Mouse (Mus musculus): ENCODE data around the gene Cacna2d1. TPM values are rescaled to one million over a fixed set of nuclear protein-coding genes. Genes with fewer than 3 reads are reported as not detected.

The Cacna2d1 gene
- polyA plus RNA-seq, 1 experiment from 2014 or later = 15.2 TPM

- Histone ChIP-seq H3K4me1 (no peaks in the 10 kb centered on the region), H3K4me2 (no peak overlapping the region), H3K27me3 (replicated peaks) (no peaks in the 10 kb centered on the region), H3K4me3 (replicated peaks) (no peak overlapping the region), H3K9ac (no peak overlapping the region), H3K9me3 (no peaks in the 10 kb centered on the region), H3K27ac (no peak overlapping the region), H3K36me3 (no peaks in the 10 kb centered on the region)
- WGBS = 57% methylated on average over 2 of the region's 2 CpGs
- no peak for ATAC-seq (ENCODE audit: insufficient read depth, low FRiP score, low read depth)
Measured at GRCm38 (mm10) chr5:16082253-16082652, 147.8 kb downstream of the Cacna2d1 start.

GRCm38 (mm10) chr5:16086979-16087902 is 152.8 kb downstream of the Cacna2d1 start:
- H3K4me1 ChIP-seq = no peaks in the 10 kb centered on the region
- ATAC-seq (ENCODE audit: insufficient read depth, low FRiP score, low read depth) = no peak
- H3K27ac ChIP-seq = no peak overlapping the region
- H3K9ac ChIP-seq = no peak overlapping the region
- 71% methylated on average over 10 of the region's 10 CpGs for whole genome bisulfite sequencing
- no peaks in the 10 kb centered on the region for H3K36me3 ChIP-seq
- H3K4me3 ChIP-seq (replicated peaks) = no peak overlapping the region
- no peaks in the 10 kb centered on the region for H3K27me3 ChIP-seq (replicated peaks)
- no peaks in the 10 kb centered on the region for H3K9me3 ChIP-seq
- H3K4me2 ChIP-seq = no peak overlapping the region

GRCm38 (mm10) chr5:16087995-16088394 is 153.5 kb downstream of the Cacna2d1 start:
- Histone ChIP-seq H3K27me3 (replicated peaks) (no peaks in the 10 kb centered on the region), H3K4me1 (no peaks in the 10 kb centered on the region), H3K4me3 (replicated peaks) (no peak overlapping the region), H3K9ac (no peak overlapping the region), H3K36me3 (no peaks in the 10 kb centered on the region), H3K9me3 (no peaks in the 10 kb centered on the region), H3K4me2 (no peak overlapping the region), H3K27ac (no peak overlapping the region)
- 78% methylated on average over 2 of the region's 2 CpGs for WGBS
- no peak for ATAC-seq (ENCODE audit: insufficient read depth, low FRiP score, low read depth)

GRCm38 (mm10) chr5:16092540-16092939 is 158.0 kb downstream of the Cacna2d1 start:
- no peak overlapping the region for H3K9ac ChIP-seq
- H3K27ac ChIP-seq = no peak overlapping the region
- H3K9me3 ChIP-seq = no peaks in the 10 kb centered on the region
- H3K4me2 ChIP-seq = no peak overlapping the region
- no peak overlapping the region for H3K4me3 ChIP-seq (replicated peaks)
- no peaks in the 10 kb centered on the region for H3K4me1 ChIP-seq
- 62% methylated on average over 7 of the region's 7 CpGs for WGBS
- H3K36me3 ChIP-seq = no peaks in the 10 kb centered on the region
- no peaks in the 10 kb centered on the region for H3K27me3 ChIP-seq (replicated peaks)
- ATAC-seq (ENCODE audit: insufficient read depth, low FRiP score, low read depth) = no peak

DNA sequence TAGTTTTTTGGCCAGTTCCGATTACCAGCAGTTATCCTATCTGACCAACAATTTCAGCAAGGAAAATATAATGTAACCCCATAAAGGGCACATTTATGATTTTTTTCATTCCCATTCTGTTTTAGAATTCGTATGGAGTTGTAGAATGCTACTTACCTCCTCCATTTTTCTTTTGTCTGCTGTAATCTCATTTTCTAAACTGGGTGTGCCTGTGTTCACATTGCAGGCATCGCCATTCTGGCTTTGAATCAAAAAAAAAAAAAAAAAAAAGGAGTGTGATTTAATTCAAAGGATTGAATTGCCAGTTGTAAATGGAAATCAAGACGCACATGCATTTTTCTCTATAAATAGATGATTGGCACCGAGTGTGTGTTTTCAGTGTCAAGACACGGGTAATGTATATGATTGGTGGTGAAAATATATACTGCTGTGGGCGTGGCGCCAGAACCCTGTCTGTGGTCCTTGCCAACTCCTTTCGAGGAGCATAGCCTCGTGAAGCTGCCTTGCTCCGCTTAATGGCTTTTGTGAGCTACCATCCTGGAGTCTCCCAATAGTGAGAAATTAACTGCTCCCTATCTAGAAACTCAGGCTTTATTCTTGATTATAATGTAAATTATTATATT is 158.7 kb downstream of the Cacna2d1 start:
- no peak for ATAC-seq (ENCODE audit: insufficient read depth, low FRiP score, low read depth)
- 64% methylated on average over 11 of the region's 11 CpGs for WGBS
- Histone ChIP-seq H3K9ac (no peak overlapping the region), H3K27me3 (replicated peaks) (no peaks in the 10 kb centered on the region), H3K4me3 (replicated peaks) (no peak overlapping the region), H3K36me3 (no peaks in the 10 kb centered on the region), H3K4me2 (no peak overlapping the region), H3K9me3 (no peaks in the 10 kb centered on the region), H3K27ac (no peak overlapping the region), H3K4me1 (no peaks in the 10 kb centered on the region)

DNA sequence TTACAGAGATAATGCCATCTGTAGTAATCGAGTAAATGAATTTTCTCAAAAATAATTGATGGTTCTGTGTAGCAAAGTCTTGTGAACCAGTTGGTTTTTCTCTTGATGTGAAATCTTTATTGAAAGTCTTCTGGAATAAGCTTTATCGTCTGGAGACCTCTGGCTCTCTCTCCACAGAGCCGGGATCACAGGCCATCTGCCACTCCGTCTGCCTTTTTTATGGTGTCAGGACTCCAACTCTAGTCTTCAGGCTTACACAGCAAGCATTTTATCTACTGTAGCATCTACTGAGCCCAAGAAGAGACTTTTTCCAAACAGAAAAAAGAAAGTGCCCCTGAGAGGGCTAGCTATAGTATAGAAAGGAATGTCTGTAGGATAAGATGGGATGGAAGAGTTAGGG is 160.9 kb downstream of the Cacna2d1 start:
- Histone ChIP-seq H3K4me3 (replicated peaks) (no peak overlapping the region), H3K4me1 (no peaks in the 10 kb centered on the region), H3K27me3 (replicated peaks) (no peaks in the 10 kb centered on the region), H3K36me3 (no peaks in the 10 kb centered on the region), H3K9me3 (no peaks in the 10 kb centered on the region), H3K27ac (no peak overlapping the region), H3K9ac (no peak overlapping the region), H3K4me2 (no peak overlapping the region)
- WGBS = 33% methylated on average over 4 of the region's 4 CpGs
- no peak for ATAC-seq (ENCODE audit: insufficient read depth, low FRiP score, low read depth)

DNA sequence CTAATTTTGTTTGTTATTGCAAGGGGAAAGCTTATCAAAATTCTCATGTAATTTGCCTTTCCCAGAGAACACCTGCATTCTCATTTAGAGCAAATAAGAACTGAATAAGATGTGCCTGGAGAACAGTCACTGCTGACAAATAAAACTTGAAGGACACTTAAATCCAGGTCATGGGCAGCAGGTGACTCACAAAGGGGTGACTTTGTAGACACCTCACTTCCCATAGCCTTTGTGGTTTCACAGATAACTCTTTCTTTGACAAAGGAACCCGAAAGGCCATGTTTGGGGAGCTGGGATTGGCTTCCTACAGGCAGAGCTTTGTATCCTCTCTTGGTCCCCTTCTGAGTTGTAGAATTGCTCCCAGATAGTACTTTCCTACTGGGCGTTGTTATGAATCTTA is 164.3 kb downstream of the Cacna2d1 start:
- Histone ChIP-seq H3K9me3 (no peaks in the 10 kb centered on the region), H3K36me3 (no peaks in the 10 kb centered on the region), H3K9ac (no peak overlapping the region), H3K4me1 (no peaks in the 10 kb centered on the region), H3K27me3 (replicated peaks) (no peaks in the 10 kb centered on the region), H3K4me3 (replicated peaks) (no peak overlapping the region), H3K27ac (no peak overlapping the region), H3K4me2 (no peak overlapping the region)
- WGBS = 85% methylated on average over 2 of the region's 2 CpGs
- no peak for ATAC-seq (ENCODE audit: insufficient read depth, low FRiP score, low read depth)

GRCm38 (mm10) chr5:16101820-16102219 is 167.3 kb downstream of the Cacna2d1 start:
- H3K27me3 ChIP-seq (replicated peaks) = no peaks in the 10 kb centered on the region
- no peak overlapping the region for H3K4me3 ChIP-seq (replicated peaks)
- no peak overlapping the region for H3K27ac ChIP-seq
- H3K36me3 ChIP-seq = no peaks in the 10 kb centered on the region
- H3K9ac ChIP-seq = no peak overlapping the region
- H3K4me1 ChIP-seq = no peaks in the 10 kb centered on the region
- no peaks in the 10 kb centered on the region for H3K9me3 ChIP-seq
- 84% methylated on average over 1 of the region's 1 CpGs for WGBS
- ATAC-seq (ENCODE audit: insufficient read depth, low FRiP score, low read depth) = no peak
- no peak overlapping the region for H3K4me2 ChIP-seq

DNA sequence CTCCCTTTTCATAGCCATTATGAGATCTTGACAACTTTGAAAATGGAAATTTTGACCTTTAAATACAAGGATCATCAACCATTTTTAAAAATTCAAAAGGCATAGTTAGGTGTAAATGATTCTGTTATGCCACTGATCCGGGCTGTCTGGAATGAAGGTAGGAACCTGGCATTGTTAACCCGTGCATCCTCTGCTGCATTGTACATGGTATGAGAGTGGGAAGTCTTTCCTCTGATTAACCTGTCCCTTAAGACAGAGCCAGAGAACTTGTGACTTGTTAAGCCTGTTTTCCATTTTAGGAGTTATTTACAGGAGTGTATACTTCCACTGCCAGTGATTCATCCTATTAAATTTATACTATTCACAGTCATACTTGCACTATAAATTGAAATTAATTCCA is 171.2 kb downstream of the Cacna2d1 start:
- WGBS = 68% methylated on average over 2 of the region's 2 CpGs

DNA sequence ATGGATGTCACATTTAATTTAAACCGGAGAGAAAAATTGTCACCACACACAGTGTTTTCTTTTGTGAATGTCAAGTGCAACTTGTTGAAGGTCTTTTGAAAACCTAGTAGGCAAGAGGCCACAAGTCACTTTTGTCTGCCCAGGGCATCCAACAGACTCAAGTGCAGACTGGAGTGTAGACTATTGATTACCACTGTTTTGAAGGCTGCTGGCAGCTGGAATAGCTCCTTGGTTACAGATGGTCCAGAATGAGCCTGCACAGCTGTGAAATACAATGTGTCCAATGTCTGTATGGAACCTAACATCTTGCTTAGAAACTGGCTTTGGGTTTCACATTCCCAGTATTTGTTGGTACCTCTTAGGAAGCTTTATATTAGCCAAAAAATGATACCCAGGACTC is 176.2 kb downstream of the Cacna2d1 start:
- Histone ChIP-seq H3K36me3 (no peaks in the 10 kb centered on the region), H3K4me2 (no peak overlapping the region), H3K9ac (no peak overlapping the region), H3K4me3 (replicated peaks) (no peak overlapping the region), H3K9me3 (no peaks in the 10 kb centered on the region), H3K4me1 (no peaks in the 10 kb centered on the region), H3K27me3 (replicated peaks) (no peaks in the 10 kb centered on the region), H3K27ac (no peak overlapping the region)
- no peak for ATAC-seq (ENCODE audit: insufficient read depth, low FRiP score, low read depth)
- 68% methylated on average over 1 of the region's 1 CpGs for WGBS

More for the DNA sequence above, 171.2 kb downstream of the Cacna2d1 start:
- ATAC-seq (ENCODE audit: insufficient read depth, low FRiP score, low read depth) = no peak
- H3K4me1 ChIP-seq = no peaks in the 10 kb centered on the region
- H3K36me3 ChIP-seq = no peaks in the 10 kb centered on the region
- H3K9ac ChIP-seq = no peak overlapping the region
- no peaks in the 10 kb centered on the region for H3K27me3 ChIP-seq (replicated peaks)
- no peak overlapping the region for H3K27ac ChIP-seq
- H3K4me3 ChIP-seq (replicated peaks) = no peak overlapping the region
- no peak overlapping the region for H3K4me2 ChIP-seq
- H3K9me3 ChIP-seq = no peaks in the 10 kb centered on the region

- 76% methylated on average over 1 of the region's 1 CpGs for WGBS
- Histone ChIP-seq H3K9me3 (no peaks in the 10 kb centered on the region), H3K4me2 (no peak overlapping the region), H3K27me3 (replicated peaks) (no peaks in the 10 kb centered on the region), H3K36me3 (no peaks in the 10 kb centered on the region), H3K4me3 (replicated peaks) (no peak overlapping the region), H3K9ac (no peak overlapping the region), H3K27ac (no peak overlapping the region), H3K4me1 (no peaks in the 10 kb centered on the region)
- no peak for ATAC-seq (ENCODE audit: insufficient read depth, low FRiP score, low read depth)
Measured at GRCm38 (mm10) chr5:16113879-16114278, 179.4 kb downstream of the Cacna2d1 start.

- Histone ChIP-seq H3K36me3 (no peaks in the 10 kb centered on the region), H3K4me2 (no peak overlapping the region), H3K27ac (no peak overlapping the region), H3K4me3 (replicated peaks) (no peak overlapping the region), H3K9ac (no peak overlapping the region), H3K4me1 (no peaks in the 10 kb centered on the region), H3K27me3 (replicated peaks) (no peaks in the 10 kb centered on the region), H3K9me3 (no peaks in the 10 kb centered on the region)
- WGBS = 69% methylated on average over 11 of the region's 11 CpGs
- no peak for ATAC-seq (ENCODE audit: insufficient read depth, low FRiP score, low read depth)
Measured at GRCm38 (mm10) chr5:16121334-16121733, 186.8 kb downstream of the Cacna2d1 start.

Measured in stomach, embryonic 15.5 days (tissue).